Mouse (Mus musculus) frontal cortex, adult 2 months (tissue): ENCODE data around the gene Fosl2. TPM values are rescaled to one million over a fixed set of nuclear protein-coding genes. Genes with fewer than 3 reads are reported as not detected.

Experiments used
- DNase-seq, 2 experiments: peaks; one replicate each; pipeline ENCODE4 v3.0.0; 2022; ENCODE audit warnings: low spot score in 1 of 2; ENCODE audit errors: extremely low spot score in 1 of 2
- polyA plus RNA-seq: library from polyadenylated mRNA; depleted of rRNA; stranded (reverse); fragments of >200 nt; gene quantifications from 2 replicates; pipeline ENCODE4 v1.2.3, GENCODE M21; 2012; rRNA removed

The Fosl2 gene
- 12.1 and 17.9 TPM in 2 replicates for polyA plus RNA-seq

- peak; percentile 92 to 96 for DNase-seq
Measured at GRCm38 (mm10) chr5:32135336-32136206, at the start of gene Fosl2. Fosl2 (plus strand) TSS chr5:32135801.

- no peak for DNase-seq
Measured at GRCm38 (mm10) chr5:32085971-32086370, 49.6 kb upstream of the Fosl2 start.

- DNase-seq, result no peak
Measured at GRCm38 (mm10) chr5:32086526-32087090, 49.0 kb upstream of the Fosl2 start.

GRCm38 (mm10) chr5:32089481-32089880 is 46.1 kb upstream of the Fosl2 start:
- peak in 1 of 2 experiments; percentile 22 for DNase-seq

GRCm38 (mm10) chr5:32092281-32092680 is 43.3 kb upstream of the Fosl2 start:
- no peak for DNase-seq

- DNase-seq, result no peak
Measured at GRCm38 (mm10) chr5:32098691-32099090, 36.9 kb upstream of the Fosl2 start.

- DNase-seq, result peak in 1 of 2 experiments; percentile 13
Measured at GRCm38 (mm10) chr5:32102484-32102883, 33.1 kb upstream of the Fosl2 start.

GRCm38 (mm10) chr5:32102971-32103431 is 32.6 kb upstream of the Fosl2 start:
- no peak for DNase-seq

- no peak for DNase-seq
Measured at GRCm38 (mm10) chr5:32103545-32103944, 32.1 kb upstream of the Fosl2 start.

GRCm38 (mm10) chr5:32104119-32104990 is 31.2 kb upstream of the Fosl2 start:
- DNase-seq, result no peak

GRCm38 (mm10) chr5:32106473-32107140 is 29.0 kb upstream of the Fosl2 start:
- DNase-seq, result no peak

- DNase-seq, result no peak
Measured at GRCm38 (mm10) chr5:32110651-32111050, 24.9 kb upstream of the Fosl2 start.

GRCm38 (mm10) chr5:32112206-32112916 is 23.2 kb upstream of the Fosl2 start:
- DNase-seq, result no peak

- no peak for DNase-seq
Measured at GRCm38 (mm10) chr5:32120901-32121376, 14.7 kb upstream of the Fosl2 start.

GRCm38 (mm10) chr5:32121936-32122335 is 13.7 kb upstream of the Fosl2 start:
- DNase-seq, result no peak

- DNase-seq, result no peak
Measured at GRCm38 (mm10) chr5:32122363-32122762, 13.2 kb upstream of the Fosl2 start.

GRCm38 (mm10) chr5:32124957-32125356 is 10.6 kb upstream of the Fosl2 start:
- DNase-seq, result no peak

GRCm38 (mm10) chr5:32127226-32127625 is 8.4 kb upstream of the Fosl2 start:
- DNase-seq, result no peak

- DNase-seq, result no peak
Measured at GRCm38 (mm10) chr5:32127927-32128326, 7.7 kb upstream of the Fosl2 start.
